ENCODE assay signal across 9 mouse cellular contexts in genomic region chr1:88318531-88319060, GRCm38 (mm10). TPM values are rescaled to one million over a fixed set of nuclear protein-coding genes. Genes with fewer than 3 reads are reported as not detected.
DNase-seq lines count a peak whose midpoint lies in the region; ATAC-seq and TF ChIP-seq lines count a peak whose summit lies in the region.
"Had no signal": no experiment of that assay in that cellular context is flagged by ENCODE, and none has a peak within 500 bp of the region (broad histone marks: within the 10 kb centered on the region; RNA-seq: fewer than 3 reads in every experiment).

No protein-coding gene starts in this region.

- no peak for TF ChIP-seq EP300 in ES-Bruce4 (IDR thresholded peaks at IDR 0.05; ENCODE audit: insufficient read depth, low read depth, low read length)

- no peaks in the 10 kb centered on the region for H3K27me3 ChIP-seq in kidney, embryonic 14.5 days (ENCODE audit: control insufficient read depth, insufficient read depth, low read length)
- no peaks in the 10 kb centered on the region for H3K27me3 ChIP-seq in ES-Bruce4 (ENCODE audit: control insufficient read depth, insufficient read depth, low read length, poor library complexity, severe bottlenecking)
- H3K27me3 ChIP-seq in forebrain, embryonic 10.5 days (ENCODE audit: poor library complexity, severe bottlenecking), result no peaks in the 10 kb centered on the region
- H3K27me3 ChIP-seq: liver, embryonic 13.5 days had no signal

- H3K9me3 ChIP-seq in kidney, embryonic 14.5 days (ENCODE audit: control insufficient read depth, low read length), result no peaks in the 10 kb centered on the region
- no peaks in the 10 kb centered on the region for H3K9me3 ChIP-seq in ES-Bruce4 (replicated peaks; ENCODE audit: control insufficient read depth, insufficient read depth, low read length, poor library complexity, severe bottlenecking)
- H3K9me3 ChIP-seq in forebrain, embryonic 10.5 days, result no peaks in the 10 kb centered on the region
- H3K9me3 ChIP-seq: liver, embryonic 13.5 days had no signal

- no peak for ATAC-seq in kidney, embryonic 14.5 days (ENCODE audit: low FRiP score, low TSS enrichment)

- H3K9ac ChIP-seq in kidney, embryonic 14.5 days (ENCODE audit: low read depth, low read length), result no peak overlapping the region
- no peak overlapping the region for H3K9ac ChIP-seq in ES-Bruce4 (ENCODE audit: low read depth, poor library complexity, severe bottlenecking)
- H3K9ac ChIP-seq: liver, embryonic 13.5 days had no signal

- H3K4me1 ChIP-seq in kidney, embryonic 14.5 days (ENCODE audit: control insufficient read depth, insufficient read depth, low read length), result no peaks in the 10 kb centered on the region
- H3K4me1 ChIP-seq in ES-Bruce4 (ENCODE audit: control insufficient read depth, insufficient read depth, low read length), result no peaks in the 10 kb centered on the region
- no peaks in the 10 kb centered on the region for H3K4me1 ChIP-seq in forebrain, embryonic 10.5 days
- H3K4me1 ChIP-seq: liver, embryonic 13.5 days had no signal

- no peak overlapping the region for H3K4me2 ChIP-seq in kidney, embryonic 14.5 days (replicated peaks; ENCODE audit: low read depth, low read length)
- H3K4me2 ChIP-seq: liver, embryonic 13.5 days had no signal

- peak; percentile 13 for TF ChIP-seq CTCF in ES-Bruce4 (IDR thresholded peaks at IDR 0.05; ENCODE audit: low read depth, low read length)

- TF ChIP-seq POLR2A in ES-Bruce4 (IDR thresholded peaks at IDR 0.05; ENCODE audit: insufficient read depth, low read length), result no peak

- H3K36me3 ChIP-seq in kidney, embryonic 14.5 days (ENCODE audit: control insufficient read depth, insufficient read depth, low read length), result no peaks in the 10 kb centered on the region
- no peaks in the 10 kb centered on the region for H3K36me3 ChIP-seq in ES-Bruce4 (ENCODE audit: control insufficient read depth, insufficient read depth, low read length, poor library complexity, severe bottlenecking)
- H3K36me3 ChIP-seq in forebrain, embryonic 10.5 days (replicated peaks), result no peaks in the 10 kb centered on the region
- H3K36me3 ChIP-seq: liver, embryonic 13.5 days had no signal

- DNase-seq in kidney, adult 18-20 months, result peak; percentile 55
- peak; percentile 61 to 68 for DNase-seq in adrenal gland, postnatal 36 days
- DNase-seq in embryo, embryonic 11.5 days (ENCODE audit: low read depth, low spot score), result peak; percentile 47
- DNase-seq in layer of hippocampus, postnatal 25 days (ENCODE audit: extremely low spot score in 1 of 2, low spot score in 1 of 2), result peak; percentile 32 to 83
- DNase-seq in right cerebral cortex, adult 2 months (ENCODE audit: low spot score in 2 of 2), result peak; percentile 51 to 76
- no peak for DNase-seq in forebrain, embryonic 10.5 days (ENCODE audit: extremely low spot score, low spot score)
- DNase-seq: liver, embryonic 13.5 days had no signal

- H3K4me3 ChIP-seq in kidney, embryonic 14.5 days (ENCODE audit: low read length), result no peak overlapping the region
- no peak overlapping the region for H3K4me3 ChIP-seq in ES-Bruce4 (ENCODE audit: low read depth, low read length)
- no peak overlapping the region for H3K4me3 ChIP-seq in forebrain, embryonic 10.5 days
- H3K4me3 ChIP-seq: liver, embryonic 13.5 days had no signal

- no peak overlapping the region for H3K27ac ChIP-seq in kidney, embryonic 14.5 days (ENCODE audit: low read depth, low read length)
- no peak overlapping the region for H3K27ac ChIP-seq in ES-Bruce4 (ENCODE audit: insufficient read depth, low read length)
- H3K27ac ChIP-seq in forebrain, embryonic 10.5 days, result no peak overlapping the region
- H3K27ac ChIP-seq: liver, embryonic 13.5 days had no signal

- WGBS in kidney, embryonic 14.5 days, result 72% methylated on average over 6 of the region's 6 CpGs
- 78% methylated on average over 6 of the region's 6 CpGs for WGBS in forebrain, embryonic 10.5 days

RNA-seq across cellular contexts. Expression of gene Trpm8, which starts 41.1 kb away (rescaled TPM):
- polyA plus RNA-seq in kidney, embryonic 14.5 days (2014; fragmentation: Nextera tagmentation; extraction: Ambion mirVana), result not detected in 2 replicates
- not detected in 2 replicates for polyA plus RNA-seq in ES-Bruce4 (2011; ENCODE audit: insufficient read depth, insufficient read length, low read depth, missing spikeins)
- total RNA-seq in adrenal gland, postnatal 36 days (2021), result not detected
- total RNA-seq in layer of hippocampus, postnatal 25 days (2021), result under 1 TPM; 0.12 TPM
- polyA plus RNA-seq in forebrain, embryonic 10.5 days (2016; fragmentation: Nextera tagmentation; extraction: Ambion mirVana), result not detected in 2 replicates
- polyA plus RNA-seq: liver, embryonic 13.5 days had no signal

RNA-seq across cellular contexts. Expression of gene Hjurp, which starts 41.2 kb away (rescaled TPM):
- 98.2 and 175 TPM in 2 replicates for polyA plus RNA-seq in kidney, embryonic 14.5 days (2014; fragmentation: Nextera tagmentation; extraction: Ambion mirVana)
- polyA plus RNA-seq in ES-Bruce4 (2011; ENCODE audit: insufficient read depth, insufficient read length, low read depth, missing spikeins), result 217 and 219 TPM in 2 replicates
- 10 to 100 TPM; 31.0 to 35.9 TPM for total RNA-seq in adrenal gland, postnatal 36 days (2021)
- 10 to 100 TPM; 26.9 to 33.9 TPM for total RNA-seq in layer of hippocampus, postnatal 25 days (2021)
- polyA plus RNA-seq in forebrain, embryonic 10.5 days (2016; fragmentation: Nextera tagmentation; extraction: Ambion mirVana), result 223 and 224 TPM in 2 replicates
